Mouse (Mus musculus): ENCODE results near the gene L3mbtl1. TPM values are rescaled to one million over a fixed set of nuclear protein-coding genes. Genes with fewer than 3 reads are reported as not detected.

Gene L3mbtl1
- polyA plus RNA-seq, 1 experiment: not detected

- Histone ChIP-seq H3K4me3 (no peak overlapping the region), H3ac (ENCODE audit: control insufficient read depth, insufficient read length) (no peak overlapping the region), H3K79me2 (ENCODE audit: control insufficient read depth, insufficient read depth) (peaks cover 24% of the 10 kb centered on the region), H3K36me3 (ENCODE audit: control insufficient read depth, insufficient read depth) (peaks cover 72% of the 10 kb centered on the region), H3K4me2 (ENCODE audit: low read depth) (no peak overlapping the region), H3K27me3 (ENCODE audit: control insufficient read depth, insufficient read depth, insufficient read length) (no peaks in the 10 kb centered on the region)
- TF ChIP-seq E2F4 (IDR thresholded peaks at IDR 0.05; ENCODE audit: insufficient read depth) (no peak), POLR2A (IDR thresholded peaks at IDR 0.05; ENCODE audit: insufficient read length, low read depth) (no peak), MYOD1 (IDR thresholded peaks at IDR 0.05; ENCODE audit: control insufficient read depth in 1 of 3, insufficient read length in 2 of 3, low read depth in 2 of 3) (no peak)
These were observed 7.6 kb upstream of the L3mbtl1 start for GRCm38 (mm10) chr2:162935700-162936099.

- H3K4me3 ChIP-seq: no peak overlapping the region
- H3K4me2 ChIP-seq (ENCODE audit: low read depth): no peak overlapping the region
- H3ac ChIP-seq (ENCODE audit: control insufficient read depth, insufficient read length): no peak overlapping the region
- no peak for TF ChIP-seq TCF3 (IDR thresholded peaks at IDR 0.05; ENCODE audit: insufficient read length, low read depth)
- TF ChIP-seq MYOG (IDR thresholded peaks at IDR 0.05; ENCODE audit: control insufficient read depth in 1 of 3, insufficient read depth in 1 of 3, insufficient read length in 2 of 3, low read depth in 2 of 3): no peak
- TF ChIP-seq TCF12 (IDR thresholded peaks at IDR 0.05; ENCODE audit: insufficient read depth, poor library complexity, severe bottlenecking): no peak
- TF ChIP-seq E2F4 (IDR thresholded peaks at IDR 0.05; ENCODE audit: insufficient read depth): no peak
- no peak for TF ChIP-seq POLR2AphosphoS2 (IDR thresholded peaks at IDR 0.05; ENCODE audit: insufficient read length, low read depth)
- H3K27me3 ChIP-seq (ENCODE audit: control insufficient read depth, insufficient read depth, insufficient read length): no peaks in the 10 kb centered on the region
- peaks cover 51% of the 10 kb centered on the region for H3K36me3 ChIP-seq (ENCODE audit: control insufficient read depth, insufficient read depth)
- no peaks in the 10 kb centered on the region for H3K79me2 ChIP-seq (ENCODE audit: control insufficient read depth, insufficient read depth)
These were observed 3.7 kb upstream of the L3mbtl1 start for GRCm38 (mm10) chr2:162939562-162939961.

- H3K4me2 ChIP-seq (ENCODE audit: low read depth): no peak overlapping the region
- TF ChIP-seq MAX (IDR thresholded peaks at IDR 0.05; ENCODE audit: low read depth) (no peak), SRF (IDR thresholded peaks at IDR 0.05; ENCODE audit: control insufficient read depth, insufficient read length, low read depth) (no peak), POLR2A (IDR thresholded peaks at IDR 0.05; ENCODE audit: insufficient read length, low read depth) (no peak), CEBPB (IDR thresholded peaks at IDR 0.05; ENCODE audit: insufficient read depth, poor library complexity, severe bottlenecking) (no peak), TCF3 (IDR thresholded peaks at IDR 0.05; ENCODE audit: insufficient read length, low read depth) (no peak), POLR2AphosphoS2 (IDR thresholded peaks at IDR 0.05; ENCODE audit: insufficient read length, low read depth) (no peak), REST (IDR thresholded peaks at IDR 0.05; ENCODE audit: insufficient read depth, insufficient read length) (no peak), USF1 (IDR thresholded peaks at IDR 0.05; ENCODE audit: low read depth) (no peak), MYOG (IDR thresholded peaks at IDR 0.05; ENCODE audit: control insufficient read depth in 1 of 3, insufficient read depth in 1 of 3, insufficient read length in 2 of 3, low read depth in 2 of 3) (no peak), TCF12 (IDR thresholded peaks at IDR 0.05; ENCODE audit: insufficient read depth, poor library complexity, severe bottlenecking) (no peak), MYOD1 (IDR thresholded peaks at IDR 0.05; ENCODE audit: control insufficient read depth in 1 of 3, insufficient read length in 2 of 3, low read depth in 2 of 3) (no peak), E2F4 (IDR thresholded peaks at IDR 0.05; ENCODE audit: insufficient read depth) (no peak)
- peaks cover 10% of the 10 kb centered on the region for H3K36me3 ChIP-seq (ENCODE audit: control insufficient read depth, insufficient read depth)
- no peak overlapping the region for H3ac ChIP-seq (ENCODE audit: control insufficient read depth, insufficient read length)
- no peaks in the 10 kb centered on the region for H3K27me3 ChIP-seq (ENCODE audit: control insufficient read depth, insufficient read depth, insufficient read length)
- no peak overlapping the region for H3K4me3 ChIP-seq
- no peaks in the 10 kb centered on the region for H3K79me2 ChIP-seq (ENCODE audit: control insufficient read depth, insufficient read depth)
These were observed 659 bp downstream of the L3mbtl1 start for GRCm38 (mm10) chr2:162943931-162944330.

- Histone ChIP-seq H3K4me2 (ENCODE audit: low read depth) (no peak overlapping the region), H3K4me3 (no peak overlapping the region), H3K36me3 (ENCODE audit: control insufficient read depth, insufficient read depth) (no peaks in the 10 kb centered on the region), H3ac (ENCODE audit: control insufficient read depth, insufficient read length) (no peak overlapping the region), H3K79me2 (ENCODE audit: control insufficient read depth, insufficient read depth) (no peaks in the 10 kb centered on the region), H3K27me3 (ENCODE audit: control insufficient read depth, insufficient read depth, insufficient read length) (no peaks in the 10 kb centered on the region)
- no peak for TF ChIP-seq POLR2AphosphoS2 (IDR thresholded peaks at IDR 0.05; ENCODE audit: insufficient read length, low read depth)
- no peak for TF ChIP-seq MAX (IDR thresholded peaks at IDR 0.05; ENCODE audit: low read depth)
- no peak for TF ChIP-seq MYOG (IDR thresholded peaks at IDR 0.05; ENCODE audit: control insufficient read depth in 1 of 3, insufficient read depth in 1 of 3, insufficient read length in 2 of 3, low read depth in 2 of 3)
- TF ChIP-seq USF1 (IDR thresholded peaks at IDR 0.05; ENCODE audit: low read depth): no peak
These were observed 3.7 kb downstream of the L3mbtl1 start for GRCm38 (mm10) chr2:162946964-162947363.

- no peak overlapping the region for H3K4me3 ChIP-seq
- no peaks in the 10 kb centered on the region for H3K27me3 ChIP-seq (ENCODE audit: control insufficient read depth, insufficient read depth, insufficient read length)
- H3K79me2 ChIP-seq (ENCODE audit: control insufficient read depth, insufficient read depth): no peaks in the 10 kb centered on the region
- TF ChIP-seq CEBPB (IDR thresholded peaks at IDR 0.05; ENCODE audit: insufficient read depth, poor library complexity, severe bottlenecking) (no peak), TCF12 (IDR thresholded peaks at IDR 0.05; ENCODE audit: insufficient read depth, poor library complexity, severe bottlenecking) (no peak), POLR2AphosphoS2 (IDR thresholded peaks at IDR 0.05; ENCODE audit: insufficient read length, low read depth) (no peak), REST (IDR thresholded peaks at IDR 0.05; ENCODE audit: insufficient read depth, insufficient read length) (no peak), MYOG (IDR thresholded peaks at IDR 0.05; ENCODE audit: control insufficient read depth in 1 of 3, insufficient read depth in 1 of 3, insufficient read length in 2 of 3, low read depth in 2 of 3) (no peak), USF1 (IDR thresholded peaks at IDR 0.05; ENCODE audit: low read depth) (no peak), MAX (IDR thresholded peaks at IDR 0.05; ENCODE audit: low read depth) (no peak), SRF (IDR thresholded peaks at IDR 0.05; ENCODE audit: control insufficient read depth, insufficient read length, low read depth) (no peak), TCF3 (IDR thresholded peaks at IDR 0.05; ENCODE audit: insufficient read length, low read depth) (no peak), POLR2A (IDR thresholded peaks at IDR 0.05; ENCODE audit: insufficient read length, low read depth) (no peak), E2F4 (IDR thresholded peaks at IDR 0.05; ENCODE audit: insufficient read depth) (no peak), MYOD1 (IDR thresholded peaks at IDR 0.05; ENCODE audit: control insufficient read depth in 1 of 3, insufficient read length in 2 of 3, low read depth in 2 of 3) (no peak)
- no peak overlapping the region for H3K4me2 ChIP-seq (ENCODE audit: low read depth)
- H3K36me3 ChIP-seq (ENCODE audit: control insufficient read depth, insufficient read depth): no peaks in the 10 kb centered on the region
- no peak overlapping the region for H3ac ChIP-seq (ENCODE audit: control insufficient read depth, insufficient read length)
These were observed 4.5 kb downstream of the L3mbtl1 start for GRCm38 (mm10) chr2:162947736-162948135.

All from myocyte (in vitro differentiated cells).